Mouse (Mus musculus) heart, adult 11 months (tissue): ENCODE results near the gene Chchd6.

Experiments used
- DNase-seq: peaks from one replicate; pipeline ENCODE4 v3.0.0; 2022

Chchd6 gene

GRCm38 (mm10) chr6:89448736-89449135, 146.7 kb downstream of the Chchd6 start:
- DNase-seq, result peak; percentile 95

- no peak for DNase-seq
These were observed 154.8 kb downstream of the Chchd6 start for GRCm38 (mm10) chr6:89440671-89441070.

- no peak for DNase-seq
These were observed 163.5 kb downstream of the Chchd6 start for GRCm38 (mm10) chr6:89431920-89432482.

GRCm38 (mm10) chr6:89430749-89431148, 164.7 kb downstream of the Chchd6 start:
- peak; percentile 91 for DNase-seq

- no peak for DNase-seq
These were observed 166.6 kb downstream of the Chchd6 start for GRCm38 (mm10) chr6:89428661-89429375.

- DNase-seq, result no peak
These were observed 171.0 kb downstream of the Chchd6 start for GRCm38 (mm10) chr6:89424461-89424860.

- peak; percentile 94 for DNase-seq
These were observed 172.8 kb downstream of the Chchd6 start for GRCm38 (mm10) chr6:89422621-89423020.

- DNase-seq, result peak; percentile 94
These were observed 173.5 kb downstream of the Chchd6 start for GRCm38 (mm10) chr6:89421922-89422321.

GRCm38 (mm10) chr6:89421503-89421902, 173.9 kb downstream of the Chchd6 start:
- DNase-seq, result peak; percentile 95

- DNase-seq, result no peak
These were observed 174.7 kb downstream of the Chchd6 start for GRCm38 (mm10) chr6:89420756-89421155.

GRCm38 (mm10) chr6:89420110-89420509, 175.3 kb downstream of the Chchd6 start:
- no peak for DNase-seq

- DNase-seq, result no peak
These were observed 176.2 kb downstream of the Chchd6 start for GRCm38 (mm10) chr6:89419066-89419815.

GRCm38 (mm10) chr6:89416030-89416595, 179.3 kb downstream of the Chchd6 start:
- DNase-seq, result no peak

GRCm38 (mm10) chr6:89415091-89415490, 180.4 kb downstream of the Chchd6 start:
- no peak for DNase-seq

- DNase-seq, result no peak
These were observed 181.3 kb downstream of the Chchd6 start for GRCm38 (mm10) chr6:89414126-89414525.

GRCm38 (mm10) chr6:89413481-89413884, 182.0 kb downstream of the Chchd6 start:
- peak; percentile 95 for DNase-seq

- DNase-seq, result no peak
These were observed 182.9 kb downstream of the Chchd6 start for GRCm38 (mm10) chr6:89412562-89412961.

- no peak for DNase-seq
These were observed 186.4 kb downstream of the Chchd6 start for GRCm38 (mm10) chr6:89409041-89409440.

- DNase-seq, result no peak
These were observed 187.2 kb downstream of the Chchd6 start for GRCm38 (mm10) chr6:89408259-89408658.

GRCm38 (mm10) chr6:89407247-89407889, 188.1 kb downstream of the Chchd6 start:
- no peak for DNase-seq

- peak; percentile 94 for DNase-seq
These were observed 190.5 kb downstream of the Chchd6 start for GRCm38 (mm10) chr6:89404964-89405363.

- peak; percentile 95 for DNase-seq
These were observed 191.9 kb downstream of the Chchd6 start for GRCm38 (mm10) chr6:89403257-89404225.
